Mouse (Mus musculus) layer of hippocampus, adult 11-12 months (tissue): ENCODE data around the gene Lmo7.

Experiments used
- DNase-seq: peaks from one replicate; pipeline ENCODE4 v3.0.0; 2022; ENCODE audit warnings: low spot score

The Lmo7 gene

DNA sequence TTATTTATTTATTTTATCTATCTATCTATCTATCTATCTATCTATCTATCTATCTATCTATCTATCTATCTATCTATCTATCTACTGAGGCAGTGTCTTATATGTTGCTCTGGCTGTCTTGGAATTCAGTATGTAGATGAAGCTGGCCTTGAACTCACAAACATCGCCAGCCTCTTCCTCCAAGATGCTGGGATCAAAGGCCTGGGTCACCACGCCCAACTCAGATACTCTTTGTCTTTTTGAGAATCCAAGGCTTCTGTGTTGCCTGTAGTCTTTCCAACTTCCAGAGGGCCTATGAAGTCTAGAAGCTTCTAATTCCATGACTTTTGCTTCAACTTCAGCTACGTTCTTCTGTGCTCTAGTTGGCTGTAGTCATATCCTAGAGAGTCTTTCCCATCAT lies 48.7 kb downstream of the Lmo7 start:
- DNase-seq = no peak

DNA sequence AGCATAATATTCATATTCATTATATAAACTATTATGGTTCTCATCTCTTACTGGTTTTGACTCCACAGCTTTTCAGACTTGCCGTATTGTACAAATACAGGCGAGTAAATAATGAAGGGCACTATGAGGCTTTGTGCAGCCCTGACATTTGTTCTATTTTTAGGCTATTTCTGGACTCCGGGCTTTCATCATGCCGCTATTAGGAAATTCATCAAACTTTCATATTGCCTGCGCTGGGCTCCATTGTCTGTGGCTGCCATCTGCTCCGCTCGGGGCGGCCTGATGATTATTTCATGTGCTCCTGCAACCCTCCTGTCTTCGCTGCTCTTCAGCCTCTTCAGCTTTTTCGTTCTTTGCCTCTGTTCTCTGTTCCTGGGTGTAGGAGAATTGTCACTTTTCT lies 50.3 kb downstream of the Lmo7 start:
- DNase-seq = no peak

DNA sequence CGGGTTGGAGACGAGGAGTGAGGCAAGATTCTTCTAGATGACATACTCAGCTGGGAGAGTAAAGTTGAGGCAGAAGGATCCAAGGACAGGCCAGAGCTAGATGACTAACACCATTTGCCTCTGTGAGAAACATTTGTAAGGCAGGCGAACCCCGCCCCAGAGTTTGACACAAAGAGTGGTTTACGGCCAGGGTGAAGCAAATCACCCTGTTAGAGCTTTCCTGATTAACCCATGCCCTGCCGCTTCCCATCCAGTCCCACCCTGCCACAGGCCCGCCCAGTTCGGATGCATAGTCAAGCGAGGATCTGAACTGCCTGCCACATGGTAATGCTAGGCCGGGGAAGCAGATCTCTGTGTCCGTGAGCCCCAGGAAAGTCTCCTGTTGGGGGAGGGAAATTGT lies 51.5 kb downstream of the Lmo7 start:
- no peak for DNase-seq

DNA sequence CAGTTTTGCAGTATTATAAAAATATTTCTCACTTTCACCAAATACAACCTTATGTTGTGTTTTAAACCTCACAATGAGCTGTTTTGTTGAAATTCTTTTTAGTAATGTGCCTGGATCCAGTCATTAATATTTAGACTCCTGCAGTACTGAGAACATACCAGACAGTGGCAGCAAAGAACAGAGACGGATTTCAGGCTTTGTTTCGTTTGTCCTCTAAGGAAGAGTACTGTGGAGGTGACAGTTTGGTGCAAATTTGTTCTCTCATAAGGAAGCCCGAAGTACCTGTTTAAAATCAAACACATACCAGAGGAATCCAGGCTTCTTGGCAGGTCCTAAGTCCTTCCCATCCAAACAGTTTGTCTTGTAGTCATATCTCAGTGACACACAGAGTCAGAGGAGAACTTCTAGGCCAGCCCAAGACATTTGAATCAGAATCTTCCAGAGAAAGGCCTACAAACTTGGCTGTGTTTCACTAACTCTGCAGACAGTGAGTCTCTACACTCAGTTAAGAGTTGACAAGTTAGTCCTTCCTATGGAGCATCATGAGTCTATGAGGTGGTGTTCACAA lies 52.3 kb downstream of the Lmo7 start:
- peak; percentile 62 for DNase-seq

DNA sequence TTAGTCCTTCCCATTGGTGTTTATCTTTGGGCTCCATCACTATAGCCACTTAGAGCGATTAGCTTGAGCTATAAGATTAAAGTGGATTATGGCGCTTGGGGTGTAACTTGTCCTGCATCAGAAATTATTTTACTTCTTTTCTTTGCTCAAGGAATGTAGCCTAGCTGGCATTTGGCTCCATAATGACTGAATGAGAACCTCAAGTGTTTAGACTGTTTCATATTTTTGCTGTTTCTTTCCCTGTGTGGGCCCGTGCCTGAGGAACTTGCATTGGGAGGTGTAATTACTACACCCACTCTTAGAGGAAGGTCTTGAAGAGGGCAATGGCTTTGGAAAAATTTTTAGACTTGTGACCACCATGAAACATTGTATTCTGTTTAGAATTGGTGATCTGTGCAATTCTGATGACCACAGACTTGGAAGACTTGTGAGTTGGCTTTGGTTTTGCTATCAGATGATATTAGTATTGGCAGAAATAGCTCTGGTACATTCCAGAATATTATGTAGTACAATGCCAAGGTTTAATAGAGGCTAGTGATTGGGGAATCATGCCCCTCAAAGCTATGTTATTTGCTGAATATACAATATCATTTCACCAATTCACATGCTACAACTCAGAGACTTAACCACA lies 54.7 kb downstream of the Lmo7 start:
- no peak for DNase-seq

DNA sequence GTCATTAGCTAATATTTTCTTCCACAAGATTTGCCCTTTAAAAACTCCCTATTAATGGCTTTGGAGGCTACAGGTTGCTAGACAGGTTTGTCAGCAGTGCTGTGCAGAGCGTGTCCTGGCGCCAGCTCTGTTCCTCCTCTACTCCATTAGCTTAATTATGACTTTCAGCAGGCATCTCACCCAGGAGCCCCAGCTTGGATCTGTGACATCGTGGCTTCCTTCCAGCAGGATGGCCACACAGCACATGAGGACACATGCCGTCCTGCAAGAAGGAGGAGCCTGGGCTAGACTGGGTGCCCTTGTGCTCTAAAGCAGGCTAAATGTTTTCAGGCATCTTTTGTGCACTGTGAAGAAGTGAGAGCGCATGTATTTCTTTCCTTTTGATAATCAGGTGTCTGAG lies 58.1 kb downstream of the Lmo7 start:
- DNase-seq = no peak

DNA sequence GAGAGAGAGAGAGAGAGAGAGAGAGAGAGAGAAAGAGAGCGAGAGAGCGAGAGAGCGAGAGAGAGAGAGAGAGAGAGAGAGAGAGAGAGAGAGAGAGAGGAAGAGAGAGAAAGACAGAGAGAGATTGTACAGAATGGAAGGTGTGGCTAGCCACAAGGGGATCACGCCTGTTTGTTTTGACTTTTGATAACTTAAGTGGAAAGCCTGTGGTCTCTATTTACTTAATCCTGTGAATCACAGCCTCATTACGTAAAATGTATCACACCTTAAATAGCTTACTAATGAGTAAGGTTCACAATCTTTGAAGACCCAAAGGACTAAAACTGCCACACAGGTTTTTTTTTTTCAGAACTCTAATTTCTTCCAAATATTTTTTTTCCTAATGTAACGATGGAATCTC lies 58.7 kb downstream of the Lmo7 start:
- DNase-seq = no peak

DNA sequence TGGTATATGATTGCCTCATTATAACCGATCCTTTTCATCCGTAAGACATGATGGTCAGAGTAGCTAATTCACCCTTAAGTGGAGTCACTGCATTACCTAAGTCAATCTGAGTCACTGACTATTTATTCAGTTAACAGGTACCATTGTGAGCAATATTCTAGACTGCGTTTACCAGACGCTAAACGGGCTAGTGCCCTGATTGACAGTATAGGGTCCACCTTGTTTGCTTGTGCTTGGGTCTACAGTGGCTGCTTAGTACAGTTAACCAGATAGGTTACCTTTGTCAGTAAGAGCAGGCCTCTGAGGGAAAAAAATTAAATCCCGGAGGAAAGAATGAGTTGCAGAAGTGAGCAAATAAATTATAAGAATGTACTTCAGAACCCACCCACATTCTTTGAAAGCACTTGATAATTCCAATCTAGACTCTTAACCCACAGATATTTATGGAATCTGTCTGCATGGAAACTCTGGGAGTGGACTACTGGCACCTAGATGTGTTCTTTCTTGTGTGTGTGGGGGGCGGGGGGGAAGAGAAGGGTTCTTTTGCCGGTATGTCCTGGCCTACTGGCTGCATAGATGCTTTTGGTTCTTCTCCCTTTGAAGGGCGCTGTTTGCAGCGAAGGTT lies 64.9 kb downstream of the Lmo7 start:
- DNase-seq = no peak

DNA sequence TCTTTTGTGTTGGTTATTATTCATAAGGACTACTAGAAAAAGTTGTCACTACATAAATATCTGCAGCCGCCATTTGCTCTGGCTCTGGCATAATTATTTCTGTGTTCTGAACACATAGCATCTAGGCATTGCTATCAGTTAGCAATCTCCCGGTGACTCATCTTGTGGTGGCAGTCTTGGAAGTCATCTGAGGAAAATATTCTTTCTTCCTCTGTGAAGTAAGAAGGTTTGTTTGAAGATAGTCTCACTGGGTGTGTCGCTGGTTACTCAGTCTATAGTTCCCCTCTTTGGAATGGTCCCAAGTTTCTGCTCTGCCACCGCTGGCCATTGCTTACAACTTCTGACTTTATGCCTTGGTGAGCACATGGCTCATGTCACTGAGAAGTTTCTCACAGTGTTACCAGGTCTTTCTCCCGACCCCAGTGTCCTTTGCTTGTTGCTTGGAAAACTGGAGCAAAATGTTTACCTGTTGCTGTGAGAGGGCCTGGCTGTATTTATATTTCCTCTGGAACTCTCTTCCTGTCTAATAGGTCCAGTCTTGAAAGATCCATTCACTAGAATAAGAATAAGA lies 68.3 kb downstream of the Lmo7 start:
- DNase-seq = no peak

DNA sequence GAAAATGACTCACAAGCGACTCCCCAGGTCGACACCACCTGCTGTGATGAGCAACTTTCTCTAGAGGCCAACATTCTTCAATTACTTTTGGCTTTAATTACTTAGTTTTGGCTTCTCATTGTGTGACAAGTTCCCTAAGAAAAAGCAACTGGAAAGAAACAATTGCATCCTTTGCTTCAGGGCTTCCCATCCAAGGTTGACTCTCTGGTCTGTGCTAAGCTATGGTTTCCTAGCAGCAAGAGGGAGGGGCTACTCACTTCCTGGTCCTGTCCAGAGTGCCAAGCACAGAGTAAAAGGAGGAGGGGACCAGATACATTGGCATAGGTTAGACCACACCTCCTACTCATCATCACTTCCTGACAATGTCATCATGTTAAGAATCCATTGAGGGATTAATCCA lies 69.0 kb downstream of the Lmo7 start:
- DNase-seq = no peak

DNA sequence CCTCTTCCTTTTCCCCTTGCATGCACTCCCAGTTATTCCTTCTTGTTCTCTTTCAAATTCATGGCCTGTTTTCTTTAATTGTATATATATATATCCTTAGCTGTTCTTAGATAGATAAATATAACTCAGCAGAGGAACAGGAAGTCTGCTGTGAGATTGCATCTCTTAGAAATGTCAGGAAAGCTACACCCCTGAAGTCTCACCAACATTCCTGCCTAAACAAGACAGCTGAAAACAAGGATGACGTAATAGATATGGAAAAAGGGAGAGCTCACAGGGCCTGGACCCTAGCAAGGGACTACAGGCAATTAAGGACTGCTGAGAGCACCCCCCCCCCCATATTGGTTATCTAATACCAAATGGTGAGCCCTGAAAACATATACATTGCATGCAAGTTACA lies 71.9 kb downstream of the Lmo7 start:
- no peak for DNase-seq

DNA sequence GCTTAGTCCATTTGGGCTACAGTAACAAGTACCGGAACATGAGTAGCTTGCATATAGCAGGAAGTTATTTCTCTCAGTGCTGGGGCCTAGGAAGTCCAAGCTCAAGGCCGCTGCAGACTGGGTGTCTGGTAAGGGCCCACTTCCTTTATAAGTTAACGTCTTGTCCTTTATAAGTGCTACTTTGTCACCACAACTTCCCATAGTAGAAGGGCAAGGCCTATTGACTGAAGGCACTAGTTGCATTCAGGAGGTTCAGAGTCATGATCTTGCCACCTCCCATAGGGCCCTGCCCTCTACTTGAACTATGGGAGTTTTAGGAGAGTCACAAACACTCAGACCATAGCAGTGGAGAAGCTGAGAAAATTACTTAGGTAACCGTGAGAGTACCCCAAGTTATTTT lies 74.4 kb downstream of the Lmo7 start:
- no peak for DNase-seq

DNA sequence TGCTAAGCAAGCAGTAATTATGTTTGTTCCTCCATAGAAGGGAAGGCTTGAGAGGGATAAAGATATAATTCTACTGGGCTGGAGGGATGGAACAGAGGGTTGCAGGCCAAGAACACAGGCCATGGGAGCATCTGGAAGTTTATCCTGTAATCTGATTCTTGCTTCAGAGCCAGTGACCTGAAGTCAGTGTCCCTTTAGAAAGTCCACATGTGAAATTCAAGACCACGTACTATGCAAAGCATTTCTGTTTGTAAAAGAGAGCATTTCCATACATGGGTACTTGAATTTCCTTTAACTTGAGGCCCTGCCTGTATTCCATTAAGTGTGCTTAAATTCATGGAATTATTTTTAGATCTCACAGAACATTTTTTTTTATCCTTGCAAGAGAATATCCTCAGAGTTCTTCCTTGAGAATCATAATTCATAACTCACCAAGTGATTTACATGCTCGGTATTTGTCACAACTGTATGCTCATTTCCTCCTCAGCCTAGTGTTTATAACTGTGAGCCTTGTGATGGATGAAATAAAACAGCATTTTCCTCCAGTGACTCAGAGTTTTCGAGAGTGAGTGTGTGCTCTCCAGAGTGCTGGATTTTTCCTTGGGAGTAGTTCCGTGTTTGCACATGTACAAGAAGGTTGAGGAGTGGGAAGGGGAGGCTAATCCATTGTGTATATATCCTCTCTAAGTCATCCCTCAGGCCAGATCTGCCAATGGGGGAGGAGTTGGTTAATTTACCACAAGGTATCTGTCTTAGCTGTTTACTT lies 75.0 kb downstream of the Lmo7 start:
- no peak for DNase-seq

DNA sequence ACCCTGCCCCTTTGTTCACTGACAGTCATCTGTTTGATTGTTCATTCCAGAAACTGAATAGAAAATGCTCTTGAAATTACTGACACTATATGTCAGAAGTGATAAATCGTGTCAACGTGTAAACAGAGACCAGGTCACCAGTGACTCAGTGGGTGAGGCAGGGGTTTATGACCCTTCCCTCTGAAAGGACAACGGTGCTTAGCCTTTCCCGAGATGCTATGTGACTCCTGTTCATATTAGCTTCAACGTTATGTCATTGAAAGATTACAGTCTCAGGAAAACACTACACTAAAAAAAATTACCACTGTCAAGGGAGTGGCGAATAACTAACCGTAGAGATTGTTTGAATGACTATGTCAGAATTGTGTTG lies 75.6 kb downstream of the Lmo7 start:
- DNase-seq = no peak

DNA sequence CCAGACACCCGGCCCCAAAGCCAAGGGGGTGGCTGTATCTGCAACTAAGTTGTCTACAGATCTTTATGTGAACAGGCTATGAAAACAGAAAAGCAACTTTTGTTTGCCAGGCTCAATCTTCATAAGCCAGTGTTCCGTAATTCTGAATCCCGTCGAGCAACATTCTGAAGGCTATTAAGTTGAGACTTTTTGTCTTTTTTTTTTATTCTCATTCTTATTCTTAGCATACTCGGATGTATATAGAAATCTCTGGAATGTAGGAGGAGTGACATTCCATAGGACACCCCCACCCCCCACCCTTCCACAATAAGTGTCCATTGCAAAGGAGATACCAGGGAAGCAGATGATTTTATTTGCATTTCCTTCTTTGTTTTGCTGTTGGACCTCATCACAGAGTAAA lies 76.3 kb downstream of the Lmo7 start:
- DNase-seq = no peak

DNA sequence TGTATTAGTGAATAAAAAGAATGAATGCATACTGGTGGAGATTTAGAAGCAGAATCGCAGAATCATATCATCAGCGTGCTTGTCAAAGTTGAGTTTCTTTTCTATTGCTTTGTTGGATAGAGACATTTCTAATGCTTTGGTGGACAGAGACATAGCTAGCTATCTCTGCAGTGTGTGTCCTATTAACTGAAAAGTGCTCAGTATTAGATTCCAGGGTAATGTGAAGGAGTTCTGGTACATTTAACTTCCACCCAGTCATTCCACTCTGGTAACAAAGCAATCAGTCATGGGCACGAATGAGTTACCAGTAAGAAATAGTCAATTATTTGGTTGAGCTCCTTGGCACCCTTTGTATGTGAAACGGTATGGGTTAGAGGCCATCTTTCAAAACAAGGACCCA lies 76.8 kb downstream of the Lmo7 start:
- no peak for DNase-seq

DNA sequence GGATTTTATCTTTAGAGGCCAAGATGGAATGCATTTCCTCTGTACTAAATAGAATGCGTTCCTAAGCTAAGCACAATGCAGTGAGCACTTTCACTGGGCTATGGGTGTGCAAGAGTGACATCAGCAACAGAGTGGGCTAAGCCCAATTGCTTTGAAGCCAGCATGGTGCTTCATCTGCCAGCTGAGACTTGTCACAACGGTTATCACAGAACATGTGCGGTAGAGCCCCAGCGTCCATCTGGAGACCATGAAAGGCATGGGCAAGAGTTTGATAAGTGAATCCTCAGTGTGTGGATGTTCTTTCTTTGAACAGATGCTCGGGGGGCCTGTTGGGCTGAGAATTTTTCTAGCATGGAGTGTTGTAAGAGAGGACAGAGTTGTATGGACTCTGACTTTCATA lies 86.7 kb downstream of the Lmo7 start:
- no peak for DNase-seq

DNA sequence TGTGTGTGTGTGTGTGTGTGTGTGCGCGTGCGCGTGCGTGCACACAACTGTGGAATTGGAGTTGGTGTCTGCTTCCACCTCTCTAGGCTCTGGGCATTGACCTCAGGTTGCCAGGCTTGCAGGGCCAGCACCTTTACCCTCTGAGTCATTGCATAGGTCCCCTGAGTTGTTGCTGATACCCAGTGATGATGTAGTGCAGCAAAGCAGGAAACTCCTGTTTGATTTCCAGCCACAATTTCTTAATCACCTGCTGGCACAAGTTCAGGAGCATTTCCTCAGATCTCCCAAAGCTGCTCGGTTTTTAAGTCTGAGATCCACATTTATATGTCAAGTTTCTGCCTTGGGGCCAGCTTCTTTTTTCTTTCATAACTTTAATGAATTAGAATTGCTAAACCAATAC lies 92.6 kb downstream of the Lmo7 start:
- DNase-seq = no peak

DNA sequence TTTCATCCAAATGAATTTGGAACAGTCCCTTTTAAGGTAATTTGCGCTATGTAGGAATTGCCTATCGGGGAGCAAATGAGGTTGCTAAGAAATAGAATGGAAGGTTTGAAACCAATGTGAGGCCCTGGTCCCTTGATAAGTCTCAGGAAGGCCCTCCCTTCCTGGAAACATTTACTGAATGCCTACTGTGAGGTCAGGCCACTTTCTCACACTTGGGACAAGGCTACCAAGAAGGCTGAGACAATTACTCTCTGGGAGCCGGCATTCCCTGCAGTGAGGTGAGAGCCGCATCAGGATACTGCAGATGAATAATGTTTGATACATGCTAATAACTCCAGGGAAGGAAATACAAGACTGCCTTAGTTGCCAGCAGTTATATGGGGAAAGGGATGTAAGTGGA lies 93.1 kb downstream of the Lmo7 start:
- DNase-seq = no peak

DNA sequence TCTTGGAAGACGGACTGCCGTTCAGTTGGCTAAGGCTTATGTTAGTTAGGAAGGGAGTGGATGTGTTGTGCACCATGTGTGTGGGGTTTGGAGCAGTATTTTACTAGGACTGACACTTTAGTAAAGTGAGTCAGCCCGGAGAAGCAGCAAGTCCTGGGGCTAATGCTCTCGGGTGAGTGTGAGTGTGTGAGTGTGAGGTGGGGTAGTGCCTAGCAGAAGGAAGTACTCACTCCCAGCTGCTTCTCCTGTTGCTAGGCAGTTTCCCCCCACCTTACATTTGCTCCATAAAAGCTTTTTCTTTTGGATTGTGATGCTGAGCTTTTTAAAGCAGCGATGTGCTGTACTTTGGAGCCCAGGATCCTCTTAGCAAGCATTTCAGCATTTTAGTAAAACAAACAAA lies 99.9 kb downstream of the Lmo7 start:
- DNase-seq = no peak

DNA sequence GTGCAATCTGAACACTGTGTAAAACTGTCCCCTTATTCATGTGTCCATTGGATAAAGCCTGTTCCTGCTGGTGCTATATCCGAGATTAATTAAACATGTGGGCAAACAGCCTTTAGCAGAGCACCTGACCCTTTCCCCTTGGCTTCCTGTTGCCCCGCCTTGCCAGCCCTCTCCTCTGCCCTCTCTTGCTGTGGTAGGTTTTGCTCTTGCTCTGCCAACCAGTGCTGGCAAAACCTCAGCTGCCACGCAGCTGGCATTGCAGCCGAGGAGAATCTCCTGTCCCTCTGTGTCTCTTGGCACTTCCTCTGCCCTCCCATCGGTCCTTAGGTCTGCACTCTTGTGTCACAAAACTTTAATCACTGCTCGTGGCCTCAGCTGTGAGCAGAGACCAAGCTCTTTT lies 100.4 kb downstream of the Lmo7 start:
- DNase-seq = no peak

DNA sequence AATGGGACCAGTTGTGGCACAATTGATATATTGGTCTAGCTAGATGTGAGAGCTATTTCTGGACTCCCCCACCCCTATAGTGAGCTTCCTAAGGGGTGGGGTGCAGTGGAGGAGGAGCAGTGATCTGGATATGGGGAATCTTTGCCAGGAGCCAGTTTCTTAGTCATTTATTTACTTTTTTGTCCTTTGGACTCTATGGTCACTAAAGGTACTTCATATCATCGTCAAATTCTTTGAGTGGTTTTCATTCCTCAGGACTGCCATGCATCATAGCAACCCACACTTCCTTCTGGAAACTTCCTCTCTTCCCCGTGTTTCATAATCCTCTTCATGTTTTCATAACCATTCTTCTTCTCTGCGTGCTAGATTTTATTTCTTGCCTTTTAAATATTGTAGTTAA lies 104.4 kb downstream of the Lmo7 start:
- DNase-seq = no peak

DNA sequence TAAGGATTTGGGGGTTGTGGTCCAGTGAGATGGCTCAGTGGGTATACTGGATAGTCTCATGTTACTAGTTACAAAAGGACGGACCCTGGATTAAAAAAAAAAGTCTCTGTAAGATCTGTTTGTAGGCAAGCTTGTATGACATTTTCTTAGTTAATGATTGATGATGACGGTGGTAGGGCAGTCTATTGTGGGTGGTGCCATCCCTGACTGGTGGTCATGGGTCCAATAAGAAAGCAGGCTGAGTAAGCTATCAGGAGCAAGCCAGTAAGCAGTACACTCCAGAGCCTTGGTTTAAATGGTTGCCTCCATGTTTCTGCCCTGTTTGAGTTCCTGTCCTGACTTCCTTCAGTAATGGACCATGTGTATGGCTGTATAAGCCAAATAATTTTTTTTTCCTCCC lies 106.6 kb downstream of the Lmo7 start:
- no peak for DNase-seq
